Mouse (Mus musculus): ENCODE results near the gene Dnah14. TPM values are rescaled to one million over a fixed set of nuclear protein-coding genes. Genes with fewer than 3 reads are reported as not detected.

The Dnah14 gene
- polyA plus RNA-seq (2015; fragmentation: Nextera tagmentation; extraction: Ambion mirVana): 2.4 and 2.7 TPM in 2 replicates

DNA sequence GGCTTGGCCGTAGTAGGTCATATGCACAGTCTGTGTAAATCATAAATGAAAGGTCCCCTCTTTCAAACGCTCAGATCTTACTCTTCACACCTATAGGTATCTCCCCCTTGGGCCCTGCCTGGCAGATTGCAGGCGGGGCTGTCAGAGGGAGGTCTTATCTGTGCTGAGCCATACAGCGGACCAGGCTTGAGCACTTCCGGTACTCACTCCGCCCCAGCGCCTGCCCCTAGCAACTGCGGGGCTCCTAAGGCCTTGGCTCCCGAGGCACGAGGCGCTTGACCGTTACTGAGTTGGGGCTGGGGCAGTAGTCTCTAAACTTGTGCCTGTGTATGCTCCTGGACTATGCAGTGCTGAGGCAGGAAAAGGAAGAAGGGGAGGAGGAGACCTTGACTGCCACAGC is at the start of gene Dnah14:
Gene Dnah14 (plus strand): TSS at position 238 of the 400 bp plus-strand sequence.
- DNase-seq (no peak), ATAC-seq (no peak)
- Histone ChIP-seq H3K4me3 (ENCODE audit: low read depth, low read length) (no peak within 1 kb of the TSS), H3K27ac (ENCODE audit: low read depth) (no peak within 1 kb of the TSS), H3K9me3 (ENCODE audit: low read length) (no peaks in the 10 kb centered on the region), H3K4me2 (ENCODE audit: low read depth, low read length) (no peak within 1 kb of the TSS), H3K4me1 (ENCODE audit: insufficient read depth) (no peaks in the 10 kb centered on the region), H3K27me3 (ENCODE audit: insufficient read depth, low read length) (no peaks in the 10 kb centered on the region), H3K9ac (replicated peaks) (no peak within 1 kb of the TSS), H3K36me3 (replicated peaks; ENCODE audit: insufficient read depth, low read length) (no peaks in the 10 kb centered on the region)
- 60% methylated on average over 12 of the region's 12 CpGs for WGBS (ENCODE audit: insufficient replicate concordance)
- TF ChIP-seq EP300 (IDR thresholded peaks at IDR 0.05; ENCODE audit: low read depth) (no peak), CTCF (IDR thresholded peaks at IDR 0.05; ENCODE audit: low read depth) (no peak)

DNA sequence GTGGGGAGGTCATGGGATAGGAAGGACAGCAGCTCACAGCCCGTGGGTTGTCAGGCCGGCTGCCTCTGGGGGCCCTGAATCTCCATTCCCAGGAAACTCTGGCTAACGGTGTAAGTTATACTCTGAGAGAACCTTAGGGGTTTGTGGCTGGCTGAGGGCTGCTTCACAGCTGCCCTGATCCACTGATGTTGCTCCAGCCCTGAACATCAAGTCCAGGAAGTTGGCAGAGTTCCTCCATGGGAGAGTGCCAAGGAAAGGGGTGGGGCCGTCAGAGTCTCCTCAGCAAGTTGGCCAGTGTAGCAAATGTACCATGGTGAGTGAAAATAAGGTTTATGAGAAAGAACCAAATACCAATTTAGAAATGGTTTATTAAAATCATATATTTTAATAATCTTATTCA is 47.0 kb upstream of the Dnah14 start:
- Histone ChIP-seq H3K27me3 (ENCODE audit: insufficient read depth, low read length) (no peaks in the 10 kb centered on the region), H3K9me3 (ENCODE audit: low read length) (no peaks in the 10 kb centered on the region), H3K27ac (ENCODE audit: low read depth) (no peak overlapping the region), H3K36me3 (replicated peaks; ENCODE audit: insufficient read depth, low read length) (no peaks in the 10 kb centered on the region), H3K4me1 (ENCODE audit: insufficient read depth) (no peaks in the 10 kb centered on the region), H3K4me2 (ENCODE audit: low read depth, low read length) (no peak overlapping the region), H3K9ac (replicated peaks) (no peak overlapping the region), H3K4me3 (ENCODE audit: low read depth, low read length) (no peak overlapping the region)
- no peak for ATAC-seq
- WGBS (ENCODE audit: insufficient replicate concordance): 69% methylated on average over 4 of the region's 4 CpGs
- no peak for TF ChIP-seq CTCF (IDR thresholded peaks at IDR 0.05; ENCODE audit: low read depth)
- DNase-seq: no peak

DNA sequence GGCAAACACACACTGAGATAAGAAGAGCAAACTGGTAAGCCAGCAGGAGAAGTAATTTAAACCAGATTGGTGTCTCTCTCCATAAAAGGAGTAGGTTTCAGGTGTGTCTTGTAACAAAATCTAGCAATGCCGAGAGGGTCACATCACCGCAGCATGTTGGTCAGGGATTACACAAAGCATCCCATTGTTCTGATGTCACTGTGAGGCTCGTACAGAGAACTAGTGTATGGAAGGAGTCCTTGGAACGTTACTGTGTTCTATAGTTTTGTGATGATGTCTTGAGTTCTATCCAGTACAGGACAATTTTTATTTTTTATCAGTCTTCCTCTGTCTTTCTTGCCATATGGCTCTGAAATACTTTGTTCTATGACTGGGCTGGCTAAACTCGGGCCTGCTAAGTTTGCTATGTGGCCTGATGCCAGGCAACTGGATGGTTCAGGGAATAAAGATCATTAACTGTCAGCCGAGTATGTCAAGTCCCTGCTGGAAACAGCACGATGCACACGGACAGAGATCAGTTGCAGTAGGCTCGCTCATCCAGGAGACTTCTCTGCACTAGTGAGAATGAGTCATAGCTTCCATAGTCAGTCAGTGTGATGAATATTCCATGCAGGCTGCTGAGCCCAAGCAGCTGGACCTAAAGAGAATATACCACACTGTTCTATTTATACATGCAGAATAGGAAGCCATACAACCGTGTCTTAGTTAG is 41.0 kb upstream of the Dnah14 start:
- ATAC-seq (no peak), DNase-seq (no peak)
- no peak overlapping the region for H3K4me3 ChIP-seq (ENCODE audit: low read depth, low read length)
- H3K9ac ChIP-seq (replicated peaks): no peak overlapping the region
- H3K4me1 ChIP-seq (ENCODE audit: insufficient read depth): no peaks in the 10 kb centered on the region
- H3K27me3 ChIP-seq (ENCODE audit: insufficient read depth, low read length): no peaks in the 10 kb centered on the region
- H3K27ac ChIP-seq (ENCODE audit: low read depth): no peak overlapping the region
- 59% methylated on average over 10 of the region's 10 CpGs for WGBS (ENCODE audit: insufficient replicate concordance)
- TF ChIP-seq CTCF (IDR thresholded peaks at IDR 0.05; ENCODE audit: low read depth) (no peak), EP300 (IDR thresholded peaks at IDR 0.05; ENCODE audit: low read depth) (no peak)
- H3K4me2 ChIP-seq (ENCODE audit: low read depth, low read length): no peak overlapping the region
- H3K9me3 ChIP-seq (ENCODE audit: low read length): no peaks in the 10 kb centered on the region
- no peaks in the 10 kb centered on the region for H3K36me3 ChIP-seq (replicated peaks; ENCODE audit: insufficient read depth, low read length)

DNA sequence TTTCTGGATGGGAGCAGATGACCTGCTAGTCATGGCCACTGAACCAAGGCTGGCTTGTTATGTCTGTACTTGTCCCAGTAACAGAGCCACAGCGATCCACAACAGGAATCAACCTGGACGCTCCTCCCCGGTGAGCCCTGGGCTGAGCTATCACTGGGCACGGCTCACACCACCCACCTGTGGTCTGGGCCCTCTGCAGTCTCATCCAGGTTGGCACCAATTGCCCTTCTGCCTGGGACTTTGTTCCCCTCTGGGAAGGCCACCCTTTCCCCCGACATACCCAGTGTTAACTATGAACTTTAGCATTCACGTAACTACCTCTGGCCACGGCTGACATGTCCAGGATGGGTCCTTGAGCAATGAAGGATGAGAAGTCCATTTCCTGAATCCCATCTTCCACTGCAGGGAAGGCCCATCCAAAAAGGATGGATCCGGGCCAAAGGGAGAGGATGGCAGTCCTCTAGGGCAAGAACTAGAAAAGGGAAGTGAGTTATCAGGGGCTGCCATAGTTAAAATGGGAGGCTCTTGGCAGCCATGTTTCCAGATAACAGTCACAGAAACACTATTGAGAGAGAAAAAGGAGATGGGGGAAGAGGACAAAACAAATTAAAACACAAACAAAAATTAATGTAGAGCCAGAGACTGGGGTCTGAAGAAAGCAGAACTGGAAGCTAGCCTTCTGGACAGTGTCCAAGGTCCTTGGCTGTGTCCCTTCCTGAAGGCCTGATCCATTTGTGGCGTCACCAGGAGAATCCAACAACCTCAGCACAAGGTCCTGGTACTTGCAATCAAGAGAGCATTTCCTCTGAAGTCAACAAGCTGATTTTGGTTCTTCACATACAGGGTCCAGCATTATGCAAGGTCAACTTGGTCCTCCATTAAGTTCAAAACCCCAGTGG is 38.5 kb upstream of the Dnah14 start:
- no peak overlapping the region for H3K27ac ChIP-seq (ENCODE audit: low read depth)
- ATAC-seq (no peak), DNase-seq (no peak)
- H3K36me3 ChIP-seq (replicated peaks; ENCODE audit: insufficient read depth, low read length): no peaks in the 10 kb centered on the region
- TF ChIP-seq EP300 (IDR thresholded peaks at IDR 0.05; ENCODE audit: low read depth): no peak
- no peak for TF ChIP-seq CTCF (IDR thresholded peaks at IDR 0.05; ENCODE audit: low read depth)
- no peak overlapping the region for H3K4me2 ChIP-seq (ENCODE audit: low read depth, low read length)
- WGBS (ENCODE audit: insufficient replicate concordance): 80% methylated on average over 9 of the region's 9 CpGs
- no peaks in the 10 kb centered on the region for H3K27me3 ChIP-seq (ENCODE audit: insufficient read depth, low read length)
- H3K4me3 ChIP-seq (ENCODE audit: low read depth, low read length): no peak overlapping the region
- no peaks in the 10 kb centered on the region for H3K9me3 ChIP-seq (ENCODE audit: low read length)
- H3K4me1 ChIP-seq (ENCODE audit: insufficient read depth): no peaks in the 10 kb centered on the region
- no peak overlapping the region for H3K9ac ChIP-seq (replicated peaks)

DNA sequence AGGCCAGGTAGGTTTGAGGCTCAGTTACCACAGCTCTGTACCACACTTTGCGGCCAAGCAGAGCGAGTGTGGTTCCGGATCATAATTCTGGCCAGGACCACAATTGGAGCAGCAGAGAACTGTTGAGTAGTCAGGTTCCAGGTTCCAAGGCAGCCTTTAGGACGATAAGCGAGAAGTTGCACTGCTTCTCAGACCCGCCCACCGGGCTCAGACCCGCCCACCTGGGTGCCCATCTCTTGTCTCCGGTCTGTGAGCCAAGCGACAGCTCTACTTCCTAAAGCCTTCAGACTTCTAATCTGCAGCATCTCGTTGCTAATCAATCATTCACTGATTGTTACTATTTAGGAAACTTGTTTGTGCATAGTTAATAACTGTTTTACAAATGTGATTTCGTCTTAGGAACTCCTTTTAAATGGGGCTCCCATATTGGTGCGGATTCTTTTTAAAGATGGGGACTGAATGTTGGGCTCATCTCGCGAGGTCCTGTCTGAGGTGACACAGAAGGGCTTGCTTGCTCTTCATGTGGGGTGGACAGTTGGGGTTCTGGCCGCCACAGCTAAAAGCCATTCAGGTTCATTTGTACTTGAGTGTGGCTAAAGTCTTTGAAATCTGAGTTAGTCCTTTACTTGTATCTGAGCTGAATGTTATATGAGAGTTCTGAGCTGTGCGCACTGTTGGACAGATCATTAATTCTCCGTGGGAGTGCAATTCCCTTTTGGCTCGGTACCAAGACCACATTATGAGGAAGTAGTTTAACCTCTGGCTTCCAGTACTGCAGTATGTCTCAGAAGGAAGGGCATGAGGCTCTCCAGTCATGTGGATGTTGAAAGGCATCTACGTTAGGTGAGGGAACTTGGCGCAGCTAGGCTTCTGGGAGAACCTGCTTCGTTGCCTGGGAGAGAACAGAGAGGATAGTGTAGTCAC is 36.3 kb upstream of the Dnah14 start:
- no peak overlapping the region for H3K4me2 ChIP-seq (ENCODE audit: low read depth, low read length)
- no peak overlapping the region for H3K27ac ChIP-seq (ENCODE audit: low read depth)
- 48% methylated on average over 22 of the region's 22 CpGs for WGBS (ENCODE audit: insufficient replicate concordance)
- no peaks in the 10 kb centered on the region for H3K9me3 ChIP-seq (ENCODE audit: low read length)
- H3K36me3 ChIP-seq (replicated peaks; ENCODE audit: insufficient read depth, low read length): no peaks in the 10 kb centered on the region
- H3K9ac ChIP-seq (replicated peaks): no peak overlapping the region
- ATAC-seq (no peak), DNase-seq (no peak)
- H3K27me3 ChIP-seq (ENCODE audit: insufficient read depth, low read length): 0 out of 2 replicates have a peak, but pooled peaks cover 5% of the 10 kb centered on the region
- H3K4me3 ChIP-seq (ENCODE audit: low read depth, low read length): no peak overlapping the region
- no peak for TF ChIP-seq EP300 (IDR thresholded peaks at IDR 0.05; ENCODE audit: low read depth)
- no peak for TF ChIP-seq CTCF (IDR thresholded peaks at IDR 0.05; ENCODE audit: low read depth)
- no peaks in the 10 kb centered on the region for H3K4me1 ChIP-seq (ENCODE audit: insufficient read depth)
